Mouse (Mus musculus) gastrocnemius, adult 2 months (tissue): ENCODE data around the gene Astn1. TPM values are rescaled to one million over a fixed set of nuclear protein-coding genes. Genes with fewer than 3 reads are reported as not detected.

ENCODE experiments used
- DNase-seq: peaks from one replicate; pipeline ENCODE4 v3.0.0; 2022
- H3K27ac ChIP-seq: fragments of 200-600 bp; 2 replicates; pipeline ENCODE4 v1.8.1; 2022; ENCODE audit warnings: mild to moderate bottlenecking
- H3K4me3 ChIP-seq: fragments of 200-600 bp; 2 replicates; pipeline ENCODE4 v1.8.1; 2022; ENCODE audit warnings: mild to moderate bottlenecking, moderate library complexity
- CTCF ChIP-seq: fragments of 200-600 bp; IDR thresholded peaks from 2 replicates; pipeline ENCODE4 v1.8.1; 2022; ENCODE audit warnings: antibody characterized with exemption, mild to moderate bottlenecking, moderate library complexity
- intact Hi-C: fragments of 180-260 bp; cut with DNase I; formaldehyde crosslinking; loops from one replicate; pipeline ENCODE4 v1.15.1; 2025
- total RNA-seq, 2 experiments: library from RNA; stranded (reverse); gene quantifications; 2 replicates each; pipeline ENCODE4 v1.2.3; 2021

Gene Astn1
- total RNA-seq, 2 experiments from 2014 or later, result 0.25 to 0.33 TPM

DNA sequence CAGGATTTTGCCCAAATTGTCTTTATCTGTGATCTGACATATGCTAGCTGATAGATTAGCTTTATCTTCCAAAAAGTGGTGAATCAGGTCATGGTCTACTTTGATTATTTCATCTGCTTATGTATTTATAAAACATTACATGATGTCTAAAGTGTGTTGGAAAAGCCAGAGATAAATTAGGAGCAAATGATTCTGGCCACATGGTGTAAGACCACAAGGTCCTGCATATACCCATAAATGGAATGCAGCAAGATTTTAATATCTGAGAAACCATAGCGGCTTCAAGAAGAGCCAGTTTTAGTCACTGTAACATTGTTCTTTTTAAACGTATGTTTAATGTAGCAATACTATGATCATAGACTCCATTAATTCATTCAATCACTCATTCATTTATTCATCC is 23.2 kb downstream of the Astn1 start:
- DNase-seq, result no peak
- Histone ChIP-seq H3K27ac (no peak overlapping the region), H3K4me3 (no peak overlapping the region)
- intact Hi-C loops, result no loop called here
- no peak for TF ChIP-seq CTCF

DNA sequence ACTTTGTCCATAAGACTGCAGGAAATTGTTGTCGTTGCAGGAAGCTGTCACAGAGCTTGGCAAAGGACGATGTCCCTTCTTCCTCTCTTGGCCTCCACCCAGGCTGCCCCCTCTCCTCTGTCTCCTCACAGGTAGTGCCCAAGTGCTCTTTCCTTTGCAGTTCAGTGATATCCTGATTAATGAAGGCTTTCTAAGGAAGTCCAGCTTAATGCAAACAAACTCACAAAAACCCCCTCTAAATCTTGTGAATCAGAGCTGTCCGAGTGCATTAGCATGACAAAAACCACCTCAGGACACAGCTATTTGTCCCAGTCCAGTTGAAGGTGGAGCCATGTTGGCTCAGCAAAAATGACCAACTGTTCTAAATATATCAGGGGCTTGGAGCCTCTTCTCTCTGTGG is 24.7 kb downstream of the Astn1 start:
- no peak overlapping the region for H3K27ac ChIP-seq
- TF ChIP-seq CTCF, result no peak
- DNase-seq, result no peak
- H3K4me3 ChIP-seq, result no peak overlapping the region
- intact Hi-C loops, result no loop called here

DNA sequence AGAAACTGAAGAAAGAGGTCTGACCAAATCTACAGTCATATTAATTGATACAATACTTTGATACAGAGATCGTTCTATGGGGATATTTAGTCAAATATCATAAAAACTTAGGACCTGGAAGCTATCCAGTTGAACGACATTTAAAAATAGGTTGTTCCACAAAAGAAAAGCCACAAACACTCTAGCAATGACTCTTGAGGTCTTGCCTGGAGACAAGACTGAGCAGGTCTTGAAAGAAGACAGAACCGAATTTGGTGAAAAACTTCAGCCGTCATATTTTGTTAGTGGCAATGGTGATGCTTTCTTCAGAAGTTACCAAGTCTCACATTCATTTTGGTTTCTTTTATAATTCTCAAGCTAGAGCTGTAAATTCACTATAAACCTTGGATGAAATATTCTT is 26.9 kb downstream of the Astn1 start:
- TF ChIP-seq CTCF, result no peak
- DNase-seq, result no peak
- H3K4me3 ChIP-seq, result no peak overlapping the region
- H3K27ac ChIP-seq, result no peak overlapping the region
- intact Hi-C loops, result no loop called here

DNA sequence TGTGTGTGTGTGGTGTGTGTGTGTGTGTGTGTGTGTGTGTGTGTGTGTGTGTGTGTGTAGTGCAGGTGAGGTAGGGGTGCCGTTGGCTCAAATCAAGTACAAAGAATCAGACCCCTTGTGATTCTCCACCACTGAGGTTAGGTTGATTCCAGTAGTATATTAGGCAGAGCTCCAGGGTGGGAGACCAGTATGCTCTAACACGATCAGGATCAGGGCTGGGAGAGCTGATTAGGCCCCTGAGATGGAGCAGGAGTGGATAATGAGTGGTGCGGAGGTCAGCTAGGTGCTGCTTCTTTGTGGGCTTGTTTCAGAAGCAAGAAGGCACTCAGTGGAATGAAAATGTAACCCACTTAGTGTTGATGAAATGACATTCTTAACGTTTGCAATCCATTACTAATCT is 28.6 kb downstream of the Astn1 start:
- intact Hi-C loops, result no loop called here
- no peak for DNase-seq
- no peak overlapping the region for H3K4me3 ChIP-seq
- no peak for TF ChIP-seq CTCF
- H3K27ac ChIP-seq, result no peak overlapping the region

DNA sequence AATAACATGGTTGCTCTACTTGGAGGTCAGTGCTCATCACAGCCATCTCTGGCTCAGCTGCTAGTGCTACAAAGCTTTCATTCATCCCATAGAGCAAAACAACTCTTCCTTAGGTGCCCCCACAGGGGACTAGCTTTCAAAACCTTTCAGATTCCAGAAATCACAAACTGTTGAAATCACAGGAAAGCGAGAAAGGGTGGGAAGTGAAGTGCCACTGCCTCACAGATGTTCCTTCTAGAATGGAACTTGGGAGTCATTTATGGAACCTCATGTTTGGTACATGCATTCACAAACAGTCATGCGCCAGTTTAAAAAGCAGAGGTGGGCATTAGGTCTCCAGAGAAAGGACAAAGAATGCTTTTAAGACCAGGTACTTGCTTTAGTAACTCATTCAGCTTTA is 35.0 kb downstream of the Astn1 start:
- no peak for DNase-seq
- H3K27ac ChIP-seq, result no peak overlapping the region
- H3K4me3 ChIP-seq, result no peak overlapping the region
- TF ChIP-seq CTCF, result no peak
- intact Hi-C loops, result no loop called here

DNA sequence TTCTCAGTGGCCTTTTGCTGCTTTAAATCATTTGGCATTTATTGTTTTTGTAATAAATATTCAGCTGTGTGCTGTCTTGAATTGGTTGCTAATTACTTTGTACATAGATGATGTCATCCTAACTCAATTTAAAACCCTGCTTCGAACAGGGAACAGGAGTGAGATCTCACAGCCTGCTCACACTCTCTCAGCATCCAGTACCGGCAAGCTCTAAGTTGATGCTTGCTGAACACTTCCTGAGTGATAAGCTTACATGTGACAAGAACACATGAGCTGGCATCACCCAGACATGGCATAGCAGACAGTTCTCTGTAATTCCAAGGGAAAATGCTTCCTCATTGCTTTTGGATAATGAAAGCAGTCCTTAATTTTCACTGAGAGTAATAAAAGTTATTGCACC is 38.8 kb downstream of the Astn1 start:
- Histone ChIP-seq H3K4me3 (no peak overlapping the region), H3K27ac (no peak overlapping the region)
- intact Hi-C loops, result no loop called here
- DNase-seq, result no peak
- no peak for TF ChIP-seq CTCF

DNA sequence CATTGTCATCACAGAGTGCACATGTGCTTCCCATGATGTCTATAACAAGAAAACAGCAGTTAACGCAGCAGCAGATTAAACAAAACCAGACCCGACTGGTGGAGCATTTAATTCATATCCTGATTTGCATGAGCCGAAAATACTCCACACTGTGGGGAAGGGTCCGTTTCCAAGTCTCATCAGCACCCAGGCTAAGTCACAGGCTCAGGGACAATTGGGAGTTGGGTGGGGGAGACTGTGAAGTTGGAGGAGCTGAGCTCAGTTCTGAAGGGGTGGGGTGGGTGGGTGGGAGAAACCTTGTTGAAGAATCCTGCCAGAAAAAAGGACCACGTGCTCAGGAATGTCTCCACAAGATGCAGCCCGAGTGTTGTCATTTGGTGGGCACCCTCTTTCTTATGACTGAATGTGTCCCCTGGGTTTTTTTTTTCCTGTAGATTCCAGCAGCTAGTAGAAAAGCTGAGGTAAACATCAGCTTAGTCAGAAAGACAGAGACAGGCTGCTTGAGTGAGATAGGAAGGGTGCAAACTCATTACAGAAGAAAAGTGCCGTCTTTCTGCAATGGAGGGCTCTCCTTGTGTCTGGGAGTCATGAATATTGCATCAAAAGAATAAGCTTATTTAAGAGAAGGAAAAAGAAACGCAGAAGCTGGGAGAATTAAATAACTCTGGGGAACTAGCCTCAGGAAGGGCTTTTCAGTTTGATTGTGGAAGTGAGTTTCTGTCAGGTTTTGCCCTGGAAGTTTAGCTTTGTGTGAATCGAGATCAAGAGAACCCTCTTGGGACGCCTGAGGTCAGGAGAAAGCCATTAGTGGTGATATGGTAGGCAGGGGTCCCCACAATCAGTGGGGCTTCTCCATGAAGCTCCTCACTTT is 44.1 kb downstream of the Astn1 start:
- no peak for DNase-seq
- intact Hi-C loops, result no loop called here
- no peak overlapping the region for H3K4me3 ChIP-seq
- TF ChIP-seq CTCF, result no peak
- H3K27ac ChIP-seq, result no peak overlapping the region

DNA sequence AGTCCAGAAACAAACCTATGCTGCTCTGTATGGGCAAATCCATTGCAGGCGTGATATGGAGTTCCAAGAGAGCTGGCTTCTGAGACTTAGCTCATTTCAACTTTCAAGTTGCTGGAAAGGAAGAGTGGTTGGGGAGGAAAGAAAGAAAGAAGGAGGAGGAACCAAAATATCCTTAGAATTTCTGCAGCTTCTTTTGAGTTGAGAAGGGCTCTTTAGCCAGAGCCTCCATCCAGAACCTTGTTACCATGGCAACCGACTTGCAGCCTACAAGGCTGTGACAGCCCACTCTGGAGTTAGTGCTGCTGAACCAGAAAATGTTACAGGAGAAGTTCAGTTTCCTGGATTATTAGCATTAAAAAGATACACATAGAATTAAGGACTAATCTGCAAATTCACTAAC is 46.1 kb downstream of the Astn1 start:
- Histone ChIP-seq H3K27ac (no peak overlapping the region), H3K4me3 (no peak overlapping the region)
- DNase-seq, result no peak
- TF ChIP-seq CTCF, result no peak
- intact Hi-C loops, result no loop called here

DNA sequence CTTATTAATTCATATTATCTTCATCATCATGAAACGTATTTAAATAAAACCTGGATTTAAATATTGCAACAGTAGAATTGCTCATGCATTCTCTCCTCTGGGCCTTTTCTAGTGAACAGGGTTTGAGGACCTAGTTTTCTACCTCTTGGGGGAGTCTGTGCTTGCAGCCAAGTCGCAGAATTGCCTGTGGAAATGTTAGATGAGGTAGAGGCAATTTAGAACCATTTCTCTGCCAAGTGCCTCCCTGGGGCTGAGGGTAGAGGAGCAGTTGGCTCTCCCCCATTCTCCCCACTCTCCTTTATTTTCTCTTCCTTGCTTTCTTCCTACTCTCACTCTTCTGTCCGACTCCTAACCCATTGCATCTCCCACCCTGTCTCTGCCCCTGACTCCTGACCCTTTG is 49.1 kb downstream of the Astn1 start:
- H3K27ac ChIP-seq, result no peak overlapping the region
- no peak for DNase-seq
- intact Hi-C loops, result no loop called here
- no peak overlapping the region for H3K4me3 ChIP-seq
- TF ChIP-seq CTCF, result no peak

DNA sequence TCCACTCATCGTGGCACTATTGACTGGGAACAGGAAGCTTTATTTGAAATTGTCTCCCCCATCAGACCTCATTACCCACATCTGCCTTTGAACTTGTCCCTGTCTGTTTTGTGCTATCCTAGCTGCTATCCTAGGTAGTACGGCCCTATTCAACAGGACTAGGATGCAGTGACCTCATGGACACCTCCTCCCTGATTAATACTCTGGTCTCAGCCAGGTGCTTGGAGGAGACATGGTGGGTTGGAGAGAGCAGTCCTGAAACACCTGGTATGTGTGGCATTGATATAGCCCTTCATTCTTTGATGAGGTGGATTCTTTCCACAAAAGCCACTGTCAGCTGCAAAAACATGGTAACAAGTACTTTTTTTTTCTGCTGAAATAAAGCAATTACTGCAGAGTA is 52.1 kb downstream of the Astn1 start:
- H3K27ac ChIP-seq, result no peak overlapping the region
- intact Hi-C loops, result no loop called here
- no peak overlapping the region for H3K4me3 ChIP-seq
- DNase-seq, result no peak
- no peak for TF ChIP-seq CTCF

DNA sequence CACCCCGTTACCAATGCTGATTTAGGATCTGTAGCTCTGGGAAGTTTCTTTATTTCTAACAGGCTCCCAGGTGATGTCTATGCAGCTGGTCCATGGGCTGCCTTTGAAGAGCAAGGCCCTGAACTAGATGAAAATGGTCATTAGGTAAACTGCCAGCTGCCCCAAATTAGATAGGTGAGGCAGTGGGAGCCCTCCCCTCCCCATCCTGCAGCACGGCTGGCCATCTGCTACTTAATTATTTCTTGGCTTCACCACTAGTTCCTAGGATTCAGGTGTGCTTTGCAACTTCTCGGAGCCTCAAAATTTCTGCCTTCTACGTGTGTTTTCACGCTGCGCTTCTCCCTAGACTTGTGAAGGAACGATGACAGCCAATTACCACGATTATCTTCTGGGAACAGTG is 59.4 kb downstream of the Astn1 start:
- H3K4me3 ChIP-seq, result no peak overlapping the region
- no peak for DNase-seq
- TF ChIP-seq CTCF, result no peak
- intact Hi-C loops, result no loop called here
- no peak overlapping the region for H3K27ac ChIP-seq

DNA sequence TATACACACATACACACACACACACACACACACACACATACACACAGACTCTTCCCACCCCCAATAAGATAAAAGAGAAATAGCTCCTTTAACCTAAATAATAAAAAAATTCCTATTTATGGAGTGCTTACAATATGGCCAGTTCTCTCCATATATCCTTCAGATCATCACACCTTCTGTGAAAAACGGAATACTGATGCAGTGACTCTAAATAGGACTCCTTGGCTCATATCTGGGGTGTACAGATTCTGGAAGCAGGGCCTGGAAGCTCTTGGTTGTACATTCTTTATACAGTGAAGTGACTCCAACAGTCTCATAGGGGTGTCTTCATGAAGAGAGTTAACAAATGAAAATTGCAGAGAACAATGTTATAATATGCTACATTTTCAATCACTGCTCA is 60.7 kb downstream of the Astn1 start:
- intact Hi-C loops, result no loop called here
- no peak for DNase-seq
- Histone ChIP-seq H3K27ac (no peak overlapping the region), H3K4me3 (no peak overlapping the region)
- no peak for TF ChIP-seq CTCF

DNA sequence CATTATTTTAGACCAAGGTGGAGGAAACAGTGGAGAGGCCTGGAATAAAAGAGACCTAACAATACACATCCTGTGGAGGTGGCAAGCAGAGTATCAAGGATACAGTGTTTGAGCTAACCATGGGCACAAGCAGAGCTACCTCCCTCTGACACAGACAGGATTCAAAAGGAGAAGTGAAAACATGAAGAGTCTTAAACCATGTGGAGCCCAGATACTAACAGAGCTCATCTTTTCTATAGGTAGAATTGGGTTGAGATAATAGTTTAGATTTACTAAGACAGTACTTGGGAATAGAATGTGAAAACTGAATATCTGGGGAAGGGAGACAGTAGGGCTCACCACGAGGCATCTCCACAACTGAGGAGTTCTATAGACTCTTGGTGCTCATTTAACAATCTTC is 84.0 kb downstream of the Astn1 start:
- intact Hi-C loops, result no loop called here
- H3K4me3 ChIP-seq, result no peak overlapping the region
- no peak overlapping the region for H3K27ac ChIP-seq
- DNase-seq, result no peak
- no peak for TF ChIP-seq CTCF

DNA sequence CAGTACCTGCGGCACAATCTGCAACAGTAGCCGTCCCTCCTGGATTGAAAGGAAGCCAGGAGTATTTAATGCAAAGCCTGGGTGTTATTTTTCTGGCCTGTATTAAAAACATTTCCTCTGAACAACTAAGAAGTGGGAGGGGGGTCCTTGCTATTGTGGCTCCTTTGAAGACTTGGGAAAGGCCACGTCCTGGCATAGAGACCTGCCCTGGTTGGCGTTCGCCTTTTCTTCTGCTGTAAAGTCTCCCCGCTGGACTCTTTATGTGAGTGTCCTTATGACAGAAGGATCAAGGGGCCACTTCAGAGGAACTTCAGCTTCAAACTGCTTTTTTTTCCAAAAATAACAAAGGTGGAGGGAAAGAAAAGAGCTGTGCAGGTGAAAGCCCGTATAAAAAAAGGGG is 85.9 kb downstream of the Astn1 start:
- no peak overlapping the region for H3K27ac ChIP-seq
- DNase-seq, result no peak
- no peak for TF ChIP-seq CTCF
- H3K4me3 ChIP-seq, result no peak overlapping the region
- intact Hi-C loops, result no loop called here
